8 mouse cellular contexts compared by ENCODE assay signal in genomic region chr6:136827516-136827880, GRCm38 (mm10). TPM values are rescaled to one million over a fixed set of nuclear protein-coding genes. Genes with fewer than 3 reads are reported as not detected.
DNase-seq lines count a peak whose midpoint lies in the region; ATAC-seq and TF ChIP-seq lines count a peak whose summit lies in the region.

TSS of gene BC049715 (plus strand) at chr6:136827626.

- no peak for ATAC-seq in hindbrain, embryonic 11.5 days (ENCODE audit: low FRiP score)
- ATAC-seq in lung, postnatal 0 days, result peak; percentile 25
- no peak for ATAC-seq in CD4-positive, CD25-positive, alpha-beta regulatory T cell, adult 4 months

- no peaks in the 10 kb centered on the region for H3K4me1 ChIP-seq in hindbrain, embryonic 11.5 days (replicated peaks; ENCODE audit: control insufficient read depth, insufficient read depth, low read length)
- 0 out of 2 replicates have a peak, but pooled peaks cover 4% of the 10 kb centered on the region for H3K4me1 ChIP-seq in lung, postnatal 0 days (ENCODE audit: insufficient read depth, low read depth, low read length)

- DNase-seq in gastrocnemius, adult 2 months, result no peak
- no peak for DNase-seq in gastrocnemius, postnatal 25 days
- peak; percentile 56 for DNase-seq in NIH3T3 (ENCODE audit: low read depth)
- no peak for DNase-seq in hindbrain, embryonic 11.5 days (ENCODE audit: low spot score)
- peak; percentile 49 for DNase-seq in lung, postnatal 0 days (ENCODE audit: low spot score)
- DNase-seq in cerebellum, postnatal 10 days, result no peak
- DNase-seq in urinary bladder, postnatal 10 days (ENCODE audit: low spot score), result no peak

- peak within 1 kb of the TSS; percentile 97 for H3K27ac ChIP-seq in gastrocnemius, adult 2 months
- peak within 1 kb of the TSS; percentile 65 for H3K27ac ChIP-seq in hindbrain, embryonic 11.5 days (ENCODE audit: low read depth, low read length)
- H3K27ac ChIP-seq in lung, postnatal 0 days (ENCODE audit: low read length), result peak within 1 kb of the TSS; percentile 90

- H3K36me3 ChIP-seq in hindbrain, embryonic 11.5 days (ENCODE audit: control insufficient read depth, insufficient read depth, low read length), result peaks cover 2% of the 10 kb centered on the region; the same call in 1 of the 2 replicates
- H3K36me3 ChIP-seq in lung, postnatal 0 days (ENCODE audit: insufficient read depth, low read length), result peaks cover 17% of the 10 kb centered on the region

- no peak for TF ChIP-seq CTCF in gastrocnemius, adult 2 months (IDR thresholded peaks at IDR 0.05)
- TF ChIP-seq CTCF in lung, postnatal 0 days (IDR thresholded peaks at IDR 0.05), result no peak

- intact Hi-C loops in gastrocnemius, adult 2 months (cut with DNase I), result loop anchor here (1.0 kb wide), 1 partner anchor 23 kb away; the partner anchor contains the start of gene Hist4h4

- peak within 1 kb of the TSS; percentile 98 for H3K9ac ChIP-seq in hindbrain, embryonic 11.5 days (ENCODE audit: low read depth, low read length)
- H3K9ac ChIP-seq in lung, postnatal 0 days (replicated peaks; ENCODE audit: low read depth), result peak within 1 kb of the TSS; percentile 99

- peak within 1 kb of the TSS; percentile 100 for H3K4me3 ChIP-seq in gastrocnemius, adult 2 months
- peak within 1 kb of the TSS; percentile 100 for H3K4me3 ChIP-seq in hindbrain, embryonic 11.5 days (ENCODE audit: low read depth, low read length)
- peak within 1 kb of the TSS; percentile 100 for H3K4me3 ChIP-seq in lung, postnatal 0 days (ENCODE audit: low read depth, low read length)

- TF ChIP-seq EP300 in lung, postnatal 0 days (IDR thresholded peaks at IDR 0.05), result no peak

- no peaks in the 10 kb centered on the region for H3K27me3 ChIP-seq in hindbrain, embryonic 11.5 days (ENCODE audit: control insufficient read depth, insufficient read depth, low read length)
- no peaks in the 10 kb centered on the region for H3K27me3 ChIP-seq in lung, postnatal 0 days (replicated peaks; ENCODE audit: insufficient read depth, low read length)

- WGBS in hindbrain, embryonic 11.5 days, result under 1% methylated on average over 25 of the region's 34 CpGs
- under 1% methylated on average over 34 of the region's 34 CpGs for WGBS in lung, postnatal 0 days

- no peaks in the 10 kb centered on the region for H3K9me3 ChIP-seq in hindbrain, embryonic 11.5 days (ENCODE audit: control insufficient read depth, low read length)
- no peaks in the 10 kb centered on the region for H3K9me3 ChIP-seq in lung, postnatal 0 days (ENCODE audit: low read length)

- H3K4me2 ChIP-seq in hindbrain, embryonic 11.5 days (replicated peaks; ENCODE audit: low read depth, low read length), result peak within 1 kb of the TSS; percentile 60
- peak within 1 kb of the TSS; percentile 66 for H3K4me2 ChIP-seq in lung, postnatal 0 days (replicated peaks; ENCODE audit: low read depth, low read length)

RNA-seq across cellular contexts. Expression of gene BC049715, which starts in this region (rescaled TPM):
- under 1 TPM in 1 of 2 experiments, not detected in 1; 0.28 TPM for total RNA-seq in gastrocnemius, adult 2 months (2021)
- not detected for total RNA-seq in gastrocnemius, postnatal 25 days (2021)
- 0.90 and 2.3 TPM in 2 replicates for polyA plus RNA-seq in hindbrain, embryonic 11.5 days (2014; fragmentation: Nextera tagmentation; extraction: Ambion mirVana)
- polyA plus RNA-seq in lung, postnatal 0 days (2015; fragmentation: Nextera tagmentation; extraction: Ambion mirVana), result 1.8 and 2.2 TPM in 2 replicates
- polyA plus RNA-seq in CD4-positive, CD25-positive, alpha-beta regulatory T cell, adult 4 months (2017; shearing (Covaris generic)), result 1 to 10 TPM; 2.1 to 5.2 TPM

Comparison
In these comparisons a context has a peak if more than half of its experiments do, and no peak if none do; other contexts are left out.
1. DNase-seq: peak in NIH3T3 (single experiment) and lung, postnatal 0 days (single experiment); none in gastrocnemius, adult 2 months (single experiment), gastrocnemius, postnatal 25 days (single experiment), hindbrain, embryonic 11.5 days (single experiment), cerebellum, postnatal 10 days (0 of 2) and urinary bladder, postnatal 10 days (single experiment).
2. Peak in every context shown above with its lines, with median percentiles within 50 percentile points of each other: H3K27ac ChIP-seq and H3K4me3 ChIP-seq.